Mouse (Mus musculus): ENCODE data around the gene Spata45.

DNA sequence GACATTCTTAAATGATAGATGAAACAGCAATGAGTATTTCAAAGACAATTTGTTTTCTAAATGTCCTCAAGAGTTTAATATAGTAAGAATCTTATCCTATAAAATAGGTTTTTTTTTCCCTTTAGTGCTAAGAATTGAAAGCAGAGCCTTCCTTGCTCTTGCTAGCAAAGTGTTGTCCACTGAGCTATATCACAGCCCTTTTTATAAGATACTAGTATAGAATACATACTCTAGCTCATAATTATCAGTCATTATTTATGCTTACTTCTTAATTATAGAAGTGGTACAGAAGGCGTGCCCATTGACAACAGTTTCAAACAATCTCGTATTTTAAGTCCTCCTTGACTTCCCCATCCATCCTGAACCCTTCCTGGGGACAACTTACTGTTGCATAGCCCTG, 28.1 kb downstream of the Spata45 start:
- TF ChIP-seq EP300 (IDR thresholded peaks at IDR 0.05; ENCODE audit: insufficient read depth, low read depth, low read length) (no peak), CTCF (IDR thresholded peaks at IDR 0.05; ENCODE audit: low read depth, low read length) (no peak), POLR2A (IDR thresholded peaks at IDR 0.05; ENCODE audit: insufficient read depth, low read length) (no peak)
